Mouse (Mus musculus) heart, adult 2 months (tissue): ENCODE measurements around the gene Slc30a6.

Source experiments
- CTCF ChIP-seq: fragments of 200-600 bp; IDR thresholded peaks from 2 replicates; pipeline ENCODE4 v1.8.1; 2022; ENCODE audit warnings: antibody characterized with exemption, mild to moderate bottlenecking, moderate library complexity
- EP300 ChIP-seq: fragments of 200-500 bp; IDR thresholded peaks from 2 replicates; pipeline ENCODE4 v1.6.1; 2011; ENCODE audit warnings: low read depth, low read length, control low read depth; ENCODE audit not compliant: insufficient read depth
- POLR2A ChIP-seq: fragments of 200-500 bp; IDR thresholded peaks from 2 replicates; pipeline ENCODE4 v1.6.1; 2011; ENCODE audit warnings: mild to moderate bottlenecking, low read depth, low read length, control low read depth; ENCODE audit not compliant: insufficient read depth

- TF ChIP-seq POLR2A = no peak
- no peak for TF ChIP-seq EP300
- TF ChIP-seq CTCF = no peak
These were observed 553 bp upstream of the Slc30a6 start for GRCm38 (mm10) chr17:74394855-74395254.
